Mouse (Mus musculus): ENCODE data around the gene Fabp6.

Fabp6 gene

DNA sequence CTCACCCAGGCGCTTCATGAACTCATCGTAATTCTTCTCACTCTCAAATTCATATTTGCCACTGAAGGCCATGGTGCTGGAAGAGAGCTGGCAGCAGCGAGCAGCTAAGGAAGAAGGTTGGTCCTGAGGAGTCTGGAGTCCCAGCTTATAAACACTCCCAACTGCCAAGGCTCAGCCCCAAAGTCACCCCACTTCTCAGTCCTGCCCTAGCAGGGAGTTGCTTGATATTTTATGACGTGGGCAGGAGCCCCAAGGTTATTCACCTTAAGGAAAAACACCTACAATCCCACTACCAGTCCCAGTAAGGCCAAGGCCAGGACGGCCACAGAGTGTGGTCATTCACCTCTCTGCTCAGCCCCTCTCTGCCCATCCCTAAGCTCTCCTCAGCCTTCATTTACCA is at the start of gene Fabp6:
TSS of gene Fabp6 (minus strand) at position 101 of the 400 bp plus-strand sequence.
- in situ Hi-C loops (cut with MboI; ENCODE audit: low sequenced_read_pairs): no loop called here

DNA sequence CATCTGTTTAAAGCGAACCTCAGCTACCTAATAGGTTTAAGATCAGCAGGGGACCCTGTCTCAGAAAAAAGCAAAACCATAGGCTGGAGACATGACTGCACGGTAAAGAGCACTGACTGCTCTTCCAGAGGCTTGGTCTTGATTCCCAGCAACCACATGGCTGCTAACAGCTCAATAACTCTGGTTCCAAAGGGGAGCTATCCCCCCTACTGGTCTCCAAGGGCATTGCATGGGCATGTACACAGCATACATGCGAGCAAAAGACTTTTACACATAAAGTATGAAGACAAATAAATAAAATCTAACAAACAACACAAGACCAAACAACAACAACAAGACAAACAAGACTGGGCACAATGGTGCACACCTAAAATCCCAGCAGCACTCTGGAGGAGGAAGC is 43.9 kb upstream of the Fabp6 start:
- in situ Hi-C loops (cut with MboI; ENCODE audit: low sequenced_read_pairs): no loop called here

DNA sequence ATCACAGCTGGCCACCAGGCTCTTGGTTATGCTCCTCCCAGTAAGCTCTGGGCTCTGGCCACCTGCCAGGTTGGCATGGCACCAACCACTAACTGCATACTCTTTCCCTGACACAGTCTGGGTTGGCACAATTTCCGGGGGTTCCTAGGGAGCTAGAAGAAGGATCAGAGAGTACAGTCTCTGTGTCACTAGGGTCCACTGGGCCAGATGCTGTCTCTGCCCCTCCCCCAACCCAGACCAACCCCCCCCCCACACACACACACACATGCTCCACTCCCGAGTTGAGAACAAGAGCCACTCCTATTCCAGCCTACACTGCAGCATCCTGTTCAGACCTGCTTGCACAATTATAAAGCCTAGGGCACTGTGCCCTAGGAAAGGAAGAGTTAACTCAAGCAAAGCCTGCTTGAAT is 41.8 kb upstream of the Fabp6 start:
- in situ Hi-C loops (cut with MboI; ENCODE audit: low sequenced_read_pairs): no loop called here

DNA sequence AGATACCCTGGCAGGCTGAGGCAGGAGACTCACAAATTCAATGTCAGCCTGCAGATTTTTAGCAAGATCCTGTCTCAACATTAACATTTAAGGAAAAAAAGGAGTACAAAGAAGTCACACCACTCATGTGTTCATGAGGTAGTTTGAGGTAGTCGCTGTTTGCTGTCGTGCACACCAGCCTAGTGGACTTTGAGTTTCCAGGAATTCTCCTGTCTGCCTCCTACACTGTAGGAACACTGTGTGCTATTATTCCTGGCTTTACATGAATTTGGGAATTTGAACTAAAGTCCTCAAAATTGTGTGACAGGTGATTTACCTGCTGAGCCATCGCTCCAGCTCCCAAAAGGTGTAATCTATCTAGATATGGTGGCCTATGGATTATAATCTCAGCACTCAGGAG is 37.1 kb upstream of the Fabp6 start:
- in situ Hi-C loops (cut with MboI; ENCODE audit: low sequenced_read_pairs): no loop called here

DNA sequence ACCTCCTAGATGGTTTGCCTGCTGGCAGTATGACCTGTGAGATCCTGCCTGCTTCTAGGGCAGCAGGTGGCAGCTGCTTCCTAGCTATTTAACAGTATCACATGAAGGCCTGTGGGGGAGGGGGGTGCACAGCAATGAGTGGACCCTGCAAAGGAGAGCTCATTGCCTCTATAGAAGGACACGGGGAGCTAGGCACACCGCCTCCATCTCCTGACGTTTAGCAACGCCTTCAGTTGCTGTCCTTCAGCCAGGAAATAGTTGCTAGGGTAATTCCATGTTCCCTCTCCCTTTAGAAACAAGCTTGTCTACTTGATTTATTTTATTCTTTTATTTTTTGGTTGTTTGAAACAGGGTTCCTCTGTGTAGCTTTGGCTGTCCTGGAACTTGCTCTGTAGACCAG is 35.4 kb upstream of the Fabp6 start:
- in situ Hi-C loops (cut with MboI; ENCODE audit: low sequenced_read_pairs): no loop called here

DNA sequence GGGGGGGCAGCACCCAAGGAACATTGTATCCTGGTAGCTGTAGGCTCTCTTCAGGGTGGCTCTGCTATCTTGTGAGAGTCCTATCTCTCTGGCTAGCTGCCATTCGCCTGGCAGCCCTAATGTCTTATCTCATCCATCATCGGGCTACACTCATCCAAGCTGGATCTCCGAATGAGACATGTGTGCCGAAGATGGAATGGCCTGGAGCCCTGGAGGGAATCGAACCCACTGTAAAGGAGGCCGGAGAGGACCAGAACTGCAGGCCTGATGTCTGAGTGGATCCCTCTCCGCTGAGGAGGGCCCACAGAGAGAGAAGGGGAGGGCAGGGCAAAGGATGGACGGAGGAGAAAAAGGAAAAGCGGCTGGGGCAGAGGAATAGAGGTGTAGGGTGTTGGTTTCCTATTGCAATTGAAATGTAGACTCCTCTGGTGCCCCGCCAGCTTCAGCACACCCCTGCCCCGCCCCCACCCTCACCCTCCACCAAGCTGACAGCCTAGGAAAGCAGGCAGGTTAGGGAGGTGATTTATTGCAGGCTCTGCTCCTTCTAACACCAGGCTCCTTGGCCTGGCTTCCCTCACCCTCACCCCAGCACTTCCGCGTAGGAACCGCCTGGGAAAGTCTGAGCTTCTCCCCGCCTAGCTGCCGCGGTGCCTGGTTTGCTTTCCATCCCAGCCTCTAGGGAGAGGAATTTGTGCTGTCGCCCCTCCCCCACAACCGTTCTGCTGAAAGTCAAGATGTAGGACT is 32.5 kb upstream of the Fabp6 start:
- in situ Hi-C loops (cut with MboI; ENCODE audit: low sequenced_read_pairs): no loop called here

DNA sequence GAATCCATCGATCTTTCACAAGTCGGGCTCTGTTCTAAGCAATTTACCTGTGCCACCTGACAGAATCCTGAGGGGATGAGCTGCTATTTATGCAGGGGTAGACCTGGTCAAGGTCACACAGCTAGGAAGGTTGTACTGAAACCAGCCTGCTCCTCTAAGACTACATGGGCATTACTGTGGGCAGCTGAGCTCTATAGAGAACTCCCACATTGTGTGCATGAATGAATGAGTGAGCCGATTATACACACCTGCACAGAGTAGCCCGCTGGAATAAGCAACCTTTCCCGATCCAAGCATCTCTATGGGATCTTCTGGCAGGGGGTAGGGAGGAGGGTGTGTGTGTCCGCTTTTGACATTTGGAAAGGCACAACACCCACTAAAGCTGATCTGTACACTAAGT is 31.8 kb upstream of the Fabp6 start:
- in situ Hi-C loops (cut with MboI; ENCODE audit: low sequenced_read_pairs): no loop called here

DNA sequence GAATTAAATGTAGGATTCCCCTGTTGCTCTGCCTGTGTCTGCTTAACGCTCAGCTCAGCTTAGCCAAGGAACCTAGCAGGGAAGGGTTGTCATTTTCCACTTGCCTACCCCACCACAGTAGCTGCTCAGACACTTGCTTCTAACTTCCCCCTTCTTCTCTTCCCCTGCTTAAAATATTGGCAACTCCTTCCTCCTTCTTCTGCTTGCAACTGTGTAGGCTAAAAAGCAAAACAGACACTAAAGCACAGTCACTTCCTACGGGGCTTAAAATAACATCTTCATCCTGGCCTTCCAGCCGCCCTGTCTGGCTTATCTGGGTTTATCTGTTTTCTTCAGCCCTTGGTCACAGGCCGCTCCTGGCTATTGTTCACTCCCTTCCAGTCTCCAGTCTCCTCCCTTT is 31.2 kb upstream of the Fabp6 start:
- in situ Hi-C loops (cut with MboI; ENCODE audit: low sequenced_read_pairs): no loop called here

DNA sequence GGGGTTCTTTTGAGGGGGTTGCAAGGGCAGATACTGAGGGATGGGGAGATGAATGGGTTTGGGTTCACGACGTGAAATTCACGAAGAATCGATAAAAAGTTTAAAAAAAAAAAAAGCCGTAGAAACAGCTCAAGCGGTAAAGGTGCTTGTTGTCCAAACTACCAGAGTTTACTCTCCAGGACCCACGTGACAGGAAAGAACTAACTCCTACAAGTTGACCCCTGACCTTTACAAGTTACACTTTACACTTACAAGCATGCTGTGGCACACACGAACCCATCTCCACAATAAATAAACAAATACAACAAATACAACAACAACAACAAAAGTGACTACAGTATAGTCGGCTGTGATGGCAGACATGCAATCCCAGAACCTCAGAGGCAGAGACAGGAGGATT is 30.3 kb upstream of the Fabp6 start:
- in situ Hi-C loops (cut with MboI; ENCODE audit: low sequenced_read_pairs): no loop called here

DNA sequence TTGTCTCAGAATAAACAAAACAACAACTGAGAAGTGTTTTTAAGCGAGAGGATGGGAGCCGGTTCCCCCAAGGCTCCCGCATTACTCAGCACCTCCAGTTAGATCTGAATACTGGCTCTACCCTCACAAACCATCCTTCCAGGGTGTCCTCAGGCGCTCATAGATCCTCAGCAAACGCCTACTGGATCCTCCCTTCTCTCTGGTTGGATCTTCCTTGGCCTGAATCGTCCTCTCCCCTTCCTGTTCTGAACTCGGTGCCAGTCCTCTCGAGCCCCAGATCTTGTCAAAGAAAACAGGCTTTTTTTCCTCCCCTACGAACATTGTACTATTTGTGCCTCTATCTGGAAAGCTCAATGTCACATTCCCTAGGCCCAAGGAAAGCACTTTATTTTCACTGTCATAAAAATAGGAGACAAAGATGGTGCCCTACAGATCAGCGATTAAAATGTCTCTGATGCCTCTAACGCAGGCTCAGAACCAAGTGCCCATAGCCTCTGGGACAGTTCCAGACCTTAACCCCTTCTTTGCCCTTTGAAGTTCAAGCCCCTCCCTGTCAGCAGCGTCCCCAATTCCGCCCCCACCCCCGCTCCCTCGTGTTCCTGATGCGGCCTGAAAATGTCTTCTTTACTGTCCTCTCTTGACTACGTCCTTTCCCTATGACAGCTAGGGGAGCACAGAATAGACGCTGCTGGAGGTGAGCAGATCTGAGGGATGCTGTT is 25.7 kb upstream of the Fabp6 start:
- in situ Hi-C loops (cut with MboI; ENCODE audit: low sequenced_read_pairs): no loop called here

DNA sequence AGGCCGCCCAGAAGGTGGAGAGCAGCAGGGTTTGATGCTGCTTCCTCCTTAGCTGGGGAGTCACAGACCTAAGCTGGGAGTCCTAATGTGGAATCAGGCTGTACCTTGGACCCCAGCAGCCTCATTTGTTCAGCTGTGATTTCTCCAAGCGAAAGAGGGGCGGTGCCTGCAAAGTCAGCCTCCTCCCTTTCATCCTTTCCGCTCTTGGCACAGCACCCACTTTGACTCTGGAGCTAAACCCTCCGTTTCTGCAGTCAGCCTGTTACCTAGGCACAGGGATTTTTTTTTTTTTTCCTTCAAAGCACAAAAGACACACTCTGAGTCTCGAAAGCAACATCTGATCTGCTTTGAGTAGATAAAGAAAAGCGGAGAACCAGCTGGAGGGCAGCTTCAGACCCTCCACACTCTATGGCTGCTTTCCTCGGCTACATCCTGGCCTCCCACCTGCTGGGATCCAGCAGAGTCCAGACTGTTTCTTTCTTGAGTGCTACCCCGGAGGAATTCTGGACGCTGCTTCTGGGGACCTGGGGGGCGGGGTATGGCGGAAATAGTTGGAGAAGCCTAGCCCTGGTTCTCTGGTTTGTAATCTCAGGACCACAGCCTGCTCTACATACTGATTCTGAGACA is 25.1 kb upstream of the Fabp6 start:
- in situ Hi-C loops (cut with MboI; ENCODE audit: low sequenced_read_pairs): no loop called here

DNA sequence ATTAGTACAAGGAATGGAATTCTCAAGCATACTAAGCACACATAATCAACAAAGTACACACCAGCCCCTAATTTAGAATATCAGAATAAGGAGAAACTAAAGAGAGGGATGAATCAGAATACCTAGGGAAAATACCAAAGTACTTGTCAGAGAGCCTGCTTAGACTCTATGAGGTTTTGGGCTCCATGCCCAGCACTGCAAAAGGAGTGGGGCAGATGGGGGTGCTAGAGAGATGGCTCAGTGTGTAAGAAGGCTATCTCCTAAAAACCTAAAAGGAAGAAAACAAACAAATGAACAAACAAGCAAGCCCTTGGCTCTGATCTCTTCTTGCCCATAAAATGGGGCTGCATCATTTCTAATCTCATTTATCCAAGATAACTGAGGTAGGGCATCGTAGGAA is 23.0 kb upstream of the Fabp6 start:
- in situ Hi-C loops (cut with MboI; ENCODE audit: low sequenced_read_pairs): no loop called here

DNA sequence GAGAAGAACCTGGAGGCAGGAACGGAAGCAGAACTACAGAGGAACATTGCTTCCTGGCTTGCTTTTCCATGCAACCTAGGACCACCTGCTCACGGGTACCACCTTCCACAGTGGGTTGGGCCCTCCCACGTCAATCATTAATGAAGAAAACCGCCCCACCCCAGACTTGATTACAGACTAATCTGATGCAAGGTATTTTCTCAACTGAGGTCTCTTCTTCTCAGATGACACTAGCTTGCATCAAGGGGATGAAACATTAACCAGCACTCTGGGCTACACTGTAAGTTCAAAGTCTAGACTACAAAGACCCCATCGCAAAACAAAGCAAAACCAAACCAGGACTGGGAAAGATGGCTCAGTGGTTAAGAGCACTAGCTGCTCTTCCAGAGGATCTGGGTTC is 20.4 kb upstream of the Fabp6 start:
- in situ Hi-C loops (cut with MboI; ENCODE audit: low sequenced_read_pairs): no loop called here

DNA sequence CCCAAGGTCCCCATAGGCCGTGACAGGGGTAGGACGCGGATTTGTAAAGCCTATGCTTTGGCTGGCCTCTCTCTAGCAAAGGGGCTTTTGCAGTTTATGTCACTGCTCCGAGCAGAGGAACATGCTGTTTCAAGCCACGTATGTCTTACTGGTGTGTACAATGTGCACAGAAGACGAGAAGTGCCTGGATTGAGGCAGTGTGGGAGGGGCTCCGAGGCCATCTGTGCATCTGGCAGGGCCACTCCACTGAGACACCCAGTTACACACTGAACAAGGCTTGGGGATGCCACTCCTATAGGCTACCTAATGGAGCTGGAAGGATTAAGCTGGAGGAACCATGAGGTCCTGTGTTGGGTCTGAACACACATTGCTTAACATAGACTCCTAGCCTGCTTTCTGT is 17.1 kb upstream of the Fabp6 start:
- in situ Hi-C loops (cut with MboI; ENCODE audit: low sequenced_read_pairs): no loop called here

DNA sequence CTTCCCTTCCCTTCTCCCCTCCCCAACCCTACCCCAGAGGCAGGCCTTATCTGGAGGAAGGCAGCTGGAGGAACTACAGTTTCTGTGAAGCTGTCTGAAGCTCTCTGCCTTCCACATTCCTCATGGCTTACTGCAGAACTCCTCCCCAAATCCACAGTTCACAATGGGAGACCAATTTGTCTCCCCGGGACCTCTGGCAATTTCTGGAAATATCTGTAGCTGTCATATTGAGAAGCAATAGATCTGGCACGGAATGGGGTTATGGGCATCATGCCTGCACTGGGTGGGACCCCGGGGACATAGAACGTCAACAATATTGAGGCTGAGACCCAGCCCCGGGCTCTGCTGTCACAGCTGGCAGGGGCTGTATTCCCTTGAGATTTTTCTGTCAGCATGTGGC is 16.6 kb upstream of the Fabp6 start:
- in situ Hi-C loops (cut with MboI; ENCODE audit: low sequenced_read_pairs): no loop called here

DNA sequence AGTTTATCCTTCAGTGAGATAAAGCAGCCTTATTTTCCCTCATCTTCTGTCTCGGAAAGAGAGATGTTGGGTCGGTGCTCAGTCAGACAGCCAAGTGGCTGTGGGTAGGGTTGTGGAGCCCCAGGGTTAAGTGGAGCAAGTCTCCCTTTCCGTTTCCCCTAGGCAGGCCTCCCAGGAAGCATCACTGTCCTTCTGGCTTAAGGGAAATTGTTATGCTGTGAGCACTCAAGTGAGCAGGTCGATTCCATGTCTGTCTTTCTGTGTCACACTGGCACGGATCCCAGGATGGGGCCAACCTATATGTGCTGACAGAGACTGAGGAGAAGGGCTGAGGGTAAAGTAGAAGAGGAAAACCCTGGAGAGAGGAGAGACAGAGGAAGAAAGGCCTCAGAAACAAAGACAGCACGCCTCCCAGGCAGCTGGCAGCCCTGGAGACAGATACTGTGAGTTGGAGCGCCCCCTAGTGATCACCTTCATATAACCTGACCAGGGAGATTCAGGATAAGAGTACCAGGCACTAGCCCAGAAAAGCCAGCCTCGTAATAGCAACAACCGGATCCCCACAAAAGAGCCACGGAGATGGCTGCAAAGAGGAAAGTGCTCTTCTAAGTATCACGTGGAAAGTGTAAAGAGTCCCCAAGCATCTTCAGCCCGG is 11.6 kb upstream of the Fabp6 start:
- in situ Hi-C loops (cut with MboI; ENCODE audit: low sequenced_read_pairs): no loop called here

DNA sequence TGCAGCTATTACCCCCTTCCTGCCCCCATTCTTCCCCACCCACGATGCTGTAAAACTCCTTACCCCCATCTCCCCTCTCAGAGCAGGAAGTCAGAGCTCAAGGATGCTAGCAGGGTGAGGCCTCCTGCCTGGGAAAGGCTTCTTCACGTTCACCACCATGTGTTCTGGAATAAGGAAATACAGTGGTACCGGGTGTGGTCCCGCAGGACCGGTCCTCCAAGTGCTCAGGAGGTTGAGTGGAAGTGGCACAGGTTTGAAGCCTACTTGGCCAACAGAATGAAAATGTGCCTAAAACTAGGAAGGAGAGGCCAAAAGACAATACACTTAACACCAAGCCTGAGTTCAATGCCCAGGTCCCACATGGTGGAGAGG is 9.3 kb upstream of the Fabp6 start:
- in situ Hi-C loops (cut with MboI; ENCODE audit: low sequenced_read_pairs): no loop called here

DNA sequence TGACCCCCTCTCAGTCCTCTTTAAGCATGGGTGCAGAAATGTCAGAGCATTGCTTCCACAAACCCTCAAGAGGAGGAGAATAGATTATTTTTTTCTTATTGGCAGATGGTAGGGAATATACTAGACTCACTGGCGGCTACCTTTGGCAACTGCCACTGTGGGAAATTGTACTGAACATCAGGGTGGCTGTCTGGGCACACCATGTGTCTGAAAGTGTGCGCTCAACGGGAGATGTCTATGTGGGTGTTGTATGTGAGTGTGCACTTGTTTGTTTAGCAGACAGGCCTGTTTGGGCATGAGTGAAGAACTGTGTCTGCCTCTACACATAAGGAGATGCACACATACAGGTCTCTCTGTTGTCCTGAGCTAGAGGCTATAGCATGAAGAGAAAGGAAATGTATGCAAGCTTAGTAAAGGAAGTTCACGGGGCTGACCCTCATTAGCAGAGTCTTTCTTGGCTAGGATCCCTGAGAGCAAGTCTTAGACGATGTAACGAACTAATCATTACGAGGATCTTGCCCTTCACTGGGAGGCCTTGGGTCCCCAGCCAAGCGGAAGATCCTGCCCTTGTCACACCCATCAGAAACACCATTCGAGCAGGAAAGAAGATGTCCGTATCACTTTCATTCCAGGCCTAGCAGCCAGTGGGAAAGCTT is 8.8 kb upstream of the Fabp6 start:
- in situ Hi-C loops (cut with MboI; ENCODE audit: low sequenced_read_pairs): no loop called here

DNA sequence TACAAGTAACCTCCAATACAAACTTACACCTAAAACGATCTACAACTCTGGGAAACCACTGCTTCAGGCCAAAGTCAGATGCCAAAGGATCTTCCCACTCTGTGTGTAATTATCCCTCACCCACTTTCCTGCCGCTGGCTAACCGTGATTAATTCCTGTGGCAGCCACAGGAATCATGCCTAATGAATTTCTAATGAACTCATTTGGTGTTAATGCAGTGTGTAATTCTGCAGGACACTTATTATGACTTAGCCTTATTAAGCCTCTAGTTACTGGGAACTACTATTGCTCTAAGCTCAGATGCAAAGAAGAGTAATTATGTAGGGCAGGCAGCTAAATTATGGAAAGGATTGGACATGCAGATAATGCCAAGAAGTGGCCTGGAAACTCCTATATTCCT is 7.1 kb upstream of the Fabp6 start:
- in situ Hi-C loops (cut with MboI; ENCODE audit: low sequenced_read_pairs): no loop called here

DNA sequence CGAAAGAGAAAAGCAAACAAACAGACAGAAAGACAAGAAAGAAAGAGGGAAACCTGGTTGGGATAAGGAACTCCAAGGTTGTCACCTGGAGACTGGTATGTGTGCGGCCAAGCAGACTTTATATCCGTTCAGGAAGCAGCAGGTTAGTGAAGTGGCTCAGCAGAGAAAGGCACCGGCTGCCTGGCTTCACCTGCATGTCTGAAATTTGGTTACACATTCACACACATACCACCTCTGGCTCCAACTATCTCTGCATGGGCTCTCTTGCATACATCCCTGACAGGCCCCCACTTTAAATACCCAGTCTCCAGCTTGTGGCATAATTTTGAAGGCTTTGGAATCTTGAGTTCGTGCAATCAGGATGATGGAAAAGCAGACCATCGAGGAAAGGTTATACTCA is 4.5 kb upstream of the Fabp6 start:
- in situ Hi-C loops (cut with MboI; ENCODE audit: low sequenced_read_pairs): no loop called here

DNA sequence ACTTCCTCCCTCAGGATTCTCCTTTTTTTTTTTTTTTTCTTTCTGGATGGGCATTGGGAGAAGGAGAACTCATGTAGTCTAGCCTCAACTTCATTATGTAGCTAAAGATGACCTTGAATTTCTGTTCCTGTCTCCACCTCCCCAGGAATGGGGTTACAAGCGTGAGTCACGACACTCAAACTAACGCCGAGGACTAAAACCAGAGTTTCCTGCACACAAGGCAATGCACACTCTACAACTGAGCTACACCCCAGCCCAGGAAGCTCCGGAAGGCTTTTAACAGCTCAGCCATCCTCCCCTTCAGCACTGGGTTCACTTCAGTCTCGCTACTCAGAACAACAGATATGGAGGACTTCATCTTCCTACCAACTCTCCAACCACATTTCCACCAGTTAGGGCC is 3.6 kb upstream of the Fabp6 start:
- in situ Hi-C loops (cut with MboI; ENCODE audit: low sequenced_read_pairs): no loop called here
